Mouse (Mus musculus) stomach, embryonic 14.5 days (tissue): ENCODE measurements around the gene Pogz. TPM values are rescaled to one million over a fixed set of nuclear protein-coding genes. Genes with fewer than 3 reads are reported as not detected.

Experiments used
- ATAC-seq: fragments of 200-750 bp; cut with Nextera tagmentation; 2 replicates; pipeline ENCODE4 v1.8.0; 2017; ENCODE audit warnings: low read depth, moderate TSS enrichment; ENCODE audit not compliant: insufficient number of reproducible peaks, insufficient read depth, low FRiP score
- H3K27ac ChIP-seq: fragments of 300-500 bp; sonication (generic); 2 replicates; pipeline ENCODE4 v1.5.1; 2014; ENCODE audit warnings: mild to moderate bottlenecking, low read length, moderate library complexity, mixed read lengths
- H3K27me3 ChIP-seq: fragments of 300-500 bp; sonication (generic); 2 replicates; pipeline ENCODE4 v1.6.1; 2014; ENCODE audit warnings: low read length, control low read depth, mixed read lengths; ENCODE audit not compliant: control insufficient read depth, insufficient read depth
- H3K36me3 ChIP-seq: fragments of 300-500 bp; sonication (generic); 2 replicates; pipeline ENCODE4 v1.6.1; 2014; ENCODE audit warnings: mild to moderate bottlenecking, control low read depth, low read length, moderate library complexity, mixed read lengths; ENCODE audit not compliant: control insufficient read depth, insufficient read depth
- H3K4me1 ChIP-seq: fragments of 300-500 bp; sonication (generic); 2 replicates; pipeline ENCODE4 v1.6.1; 2014; ENCODE audit warnings: low read length, control low read depth, mixed read lengths; ENCODE audit not compliant: control insufficient read depth, insufficient read depth
- H3K4me2 ChIP-seq: fragments of 300-500 bp; sonication (generic); replicated peaks from 2 replicates; pipeline ENCODE4 v1.6.1; 2014; ENCODE audit warnings: low read depth, low read length, control low read depth
- H3K4me3 ChIP-seq: fragments of 300-500 bp; sonication (generic); 2 replicates; pipeline ENCODE4 v1.5.1; 2014; ENCODE audit warnings: low read depth, low read length, control low read depth
- H3K9ac ChIP-seq: fragments of 300-500 bp; sonication (generic); replicated peaks from 2 replicates; pipeline ENCODE4 v1.6.1; 2014; ENCODE audit warnings: low read depth, mild to moderate bottlenecking, control low read depth, low read length, moderate library complexity, mixed read lengths
- H3K9me3 ChIP-seq: fragments of 300-500 bp; sonication (generic); 2 replicates; pipeline ENCODE4 v1.6.1; 2016; ENCODE audit warnings: low read depth, low read length, control low read depth; ENCODE audit not compliant: control insufficient read depth
- WGBS: fragments of 180-500 bp; shearing (Covaris S2); extraction: QIAGEN DNeasy Blood & Tissue Kit; methylation state at CpG from one replicate; pipeline ENCODE4 v1.1.7; 2014; 5-methylcytosine and 5-hydroxymethylcytosine counted together
- polyA plus RNA-seq: library from polyadenylated mRNA; unstranded; fragments of >200 nt; fragmentation: Nextera tagmentation; extraction: Ambion mirVana; gene quantifications from 2 replicates; pipeline ENCODE4 v1.2.1, GENCODE M21; 2014

Gene Pogz
- polyA plus RNA-seq, 1 experiment from 2014 or later: 25.5 TPM

DNA sequence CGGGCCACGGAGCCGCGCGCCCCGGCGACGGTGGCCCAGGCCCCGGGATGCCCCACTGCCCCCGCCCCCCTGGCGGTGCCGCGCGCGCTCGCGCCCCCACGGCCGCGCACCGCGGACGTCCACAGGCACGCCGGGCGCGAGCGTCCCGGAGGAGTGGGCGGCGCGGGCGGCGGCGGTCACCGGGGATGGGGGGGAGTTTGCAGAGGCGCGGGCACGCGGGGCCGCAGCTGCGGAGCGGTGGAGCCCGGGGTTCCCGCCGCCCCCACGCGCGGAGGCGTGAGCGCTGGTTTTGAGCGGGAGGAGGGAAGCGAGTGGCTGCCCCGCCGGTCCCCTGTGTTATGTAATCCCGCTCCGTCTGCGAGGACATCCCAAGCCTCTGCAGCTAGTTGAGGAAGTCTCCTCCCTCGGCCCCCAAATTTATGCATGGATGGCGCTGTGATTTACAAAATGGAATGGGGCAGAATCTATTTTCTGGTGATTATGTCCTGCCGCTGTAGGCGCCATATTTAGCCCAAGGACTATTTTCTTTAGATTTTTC lies 661 bp downstream of the Pogz start:
- WGBS: under 1% methylated on average over 51 of the region's 62 CpGs
- Histone ChIP-seq H3K27me3 (no peaks in the 10 kb centered on the region), H3K27ac (peak overlapping the region; percentile 97), H3K9ac (peak overlapping the region; percentile 72), H3K4me2 (peak overlapping the region; percentile 55), H3K4me1 (0 out of 2 replicates have a peak, but pooled peaks cover 6% of the 10 kb centered on the region), H3K9me3 (no peaks in the 10 kb centered on the region), H3K36me3 (no peaks in the 10 kb centered on the region), H3K4me3 (peak overlapping the region; percentile 49)
- peak; percentile 73 for ATAC-seq

DNA sequence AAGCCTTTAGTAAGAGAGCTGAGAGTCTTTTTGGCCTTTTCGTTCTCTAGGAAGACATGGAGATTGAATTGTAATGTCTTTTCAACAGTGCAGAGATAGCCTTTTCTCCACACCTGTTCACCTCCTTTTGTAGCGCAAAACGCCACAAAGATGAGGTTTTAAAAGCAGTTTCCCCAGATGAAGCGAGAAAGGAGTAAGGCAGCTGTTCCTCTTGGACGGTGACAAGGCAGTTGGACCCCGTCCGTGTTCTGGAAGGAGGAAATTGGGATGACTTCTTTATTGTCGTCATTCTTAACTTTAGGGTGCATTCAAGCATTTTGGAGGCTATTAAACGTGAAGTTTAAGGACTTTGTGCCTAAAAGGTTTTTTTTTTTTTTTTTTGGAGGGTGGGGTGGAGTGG lies 1.3 kb downstream of the Pogz start:
- ATAC-seq: no peak
- WGBS: 11% methylated on average over 9 of the region's 9 CpGs
- Histone ChIP-seq H3K9me3 (no peaks in the 10 kb centered on the region), H3K4me2 (peak overlapping the region; percentile 55), H3K27ac (peak overlapping the region; percentile 97), H3K27me3 (no peaks in the 10 kb centered on the region), H3K4me1 (0 out of 2 replicates have a peak, but pooled peaks cover 6% of the 10 kb centered on the region), H3K36me3 (no peaks in the 10 kb centered on the region), H3K4me3 (peak overlapping the region; percentile 49), H3K9ac (peak overlapping the region; percentile 72)

DNA sequence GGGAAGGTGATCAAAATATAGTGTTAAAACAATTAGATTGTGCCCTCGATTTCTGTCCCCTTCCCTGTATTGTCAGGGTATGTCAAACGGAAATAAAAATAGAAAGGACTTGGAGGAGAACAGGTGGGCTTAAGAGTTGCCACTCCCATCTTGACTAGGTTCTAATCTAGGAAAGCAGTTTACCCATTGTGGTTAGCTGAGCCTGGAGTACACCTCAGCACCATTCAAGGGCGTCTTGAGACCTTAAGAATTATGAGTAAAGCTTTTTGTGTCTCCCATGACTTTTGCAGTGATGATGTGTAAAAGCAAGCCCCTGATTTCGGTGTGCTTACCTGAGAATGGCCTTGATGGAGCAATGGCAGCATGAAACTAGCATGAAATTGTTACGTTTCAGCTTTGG lies 1.7 kb downstream of the Pogz start:
- Histone ChIP-seq H3K36me3 (no peaks in the 10 kb centered on the region), H3K4me2 (peak overlapping the region; percentile 55), H3K9ac (no peak overlapping the region), H3K27me3 (no peaks in the 10 kb centered on the region), H3K27ac (peak overlapping the region; percentile 97; the same call in 1 of the 2 replicates), H3K4me3 (peak overlapping the region; percentile 49; the same call in 1 of the 2 replicates), H3K4me1 (0 out of 2 replicates have a peak, but pooled peaks cover 6% of the 10 kb centered on the region), H3K9me3 (no peaks in the 10 kb centered on the region)
- WGBS: 68% methylated on average over 5 of the region's 5 CpGs
- ATAC-seq: no peak

DNA sequence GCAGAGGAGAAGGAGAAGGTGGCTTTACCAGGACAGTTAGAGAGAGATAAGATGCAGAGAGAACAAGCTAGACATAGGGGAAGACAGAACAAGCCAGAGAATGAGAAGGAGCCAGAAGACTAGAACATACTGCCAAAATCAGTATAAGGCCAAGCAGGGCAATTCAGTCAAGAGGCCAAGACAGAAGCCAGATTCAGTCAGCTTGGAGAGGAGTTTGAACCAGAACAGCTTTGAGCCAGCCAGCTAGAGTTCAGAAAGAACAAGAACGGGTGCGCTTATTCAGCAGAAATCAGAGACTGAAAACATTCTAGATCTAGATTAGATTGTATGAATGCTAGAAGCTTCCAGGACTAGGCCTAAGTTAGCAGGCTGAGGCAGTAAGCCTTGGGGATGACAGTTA lies 10.0 kb downstream of the Pogz start:
- Histone ChIP-seq H3K27ac (no peak overlapping the region), H3K27me3 (no peaks in the 10 kb centered on the region), H3K4me3 (no peak overlapping the region), H3K9ac (no peak overlapping the region), H3K9me3 (no peaks in the 10 kb centered on the region), H3K4me1 (no peaks in the 10 kb centered on the region), H3K36me3 (no peaks in the 10 kb centered on the region), H3K4me2 (no peak overlapping the region)
- WGBS: 90% methylated on average over 2 of the region's 2 CpGs
- ATAC-seq: no peak

DNA sequence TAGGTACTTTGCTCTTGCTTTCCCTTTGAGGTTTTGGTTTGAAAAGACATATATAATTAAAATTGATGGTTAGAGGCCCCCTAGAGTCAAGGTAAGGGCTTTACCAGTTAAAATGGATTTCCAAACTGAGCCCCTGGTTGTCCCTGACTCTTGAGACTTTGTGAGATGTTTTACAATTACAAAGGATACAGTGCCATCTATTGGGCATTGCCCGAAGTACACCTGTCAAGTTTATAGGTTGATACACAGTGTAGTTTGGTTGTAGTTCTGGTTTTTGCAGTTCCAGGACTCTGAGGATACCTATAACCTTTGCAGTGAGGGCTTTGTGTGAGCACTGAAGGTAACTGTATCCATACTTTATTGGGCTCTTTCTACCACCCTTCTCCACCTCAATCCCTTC lies 12.0 kb downstream of the Pogz start:
- Histone ChIP-seq H3K27ac (no peak overlapping the region), H3K9ac (no peak overlapping the region), H3K4me2 (no peak overlapping the region), H3K27me3 (no peaks in the 10 kb centered on the region), H3K4me3 (no peak overlapping the region), H3K4me1 (no peaks in the 10 kb centered on the region), H3K9me3 (no peaks in the 10 kb centered on the region), H3K36me3 (peaks cover 6% of the 10 kb centered on the region)
- peak; percentile 14; the same call in 1 of the 2 replicates for ATAC-seq
- 14% methylated on average over 1 of the region's 1 CpGs for WGBS

DNA sequence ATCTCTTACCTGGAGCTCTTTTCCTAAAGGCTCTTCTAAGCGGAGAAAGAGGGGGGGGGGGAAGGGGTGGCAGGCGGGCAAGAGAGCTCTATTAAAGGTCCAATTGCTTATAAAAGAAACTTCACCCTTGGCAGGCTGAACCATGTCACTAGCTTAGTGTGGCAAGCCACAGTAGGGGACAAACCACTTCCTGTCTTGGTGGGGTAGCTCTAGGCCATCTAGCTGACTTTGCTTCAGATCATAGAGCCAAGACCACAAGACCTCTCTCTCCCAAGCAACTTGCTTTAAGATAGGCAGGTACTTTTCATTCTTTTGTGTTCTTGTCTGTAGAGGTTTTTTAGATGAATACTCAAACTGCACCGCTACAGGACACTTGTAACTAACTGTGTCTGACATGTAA lies 14.4 kb downstream of the Pogz start:
- 78% methylated on average over 3 of the region's 3 CpGs for WGBS
- ATAC-seq: no peak
- H3K4me1 ChIP-seq: no peaks in the 10 kb centered on the region
- no peak overlapping the region for H3K4me3 ChIP-seq
- H3K4me2 ChIP-seq: no peak overlapping the region
- no peaks in the 10 kb centered on the region for H3K9me3 ChIP-seq
- H3K9ac ChIP-seq: no peak overlapping the region
- no peak overlapping the region for H3K27ac ChIP-seq
- H3K36me3 ChIP-seq: peaks cover 22% of the 10 kb centered on the region
- no peaks in the 10 kb centered on the region for H3K27me3 ChIP-seq

DNA sequence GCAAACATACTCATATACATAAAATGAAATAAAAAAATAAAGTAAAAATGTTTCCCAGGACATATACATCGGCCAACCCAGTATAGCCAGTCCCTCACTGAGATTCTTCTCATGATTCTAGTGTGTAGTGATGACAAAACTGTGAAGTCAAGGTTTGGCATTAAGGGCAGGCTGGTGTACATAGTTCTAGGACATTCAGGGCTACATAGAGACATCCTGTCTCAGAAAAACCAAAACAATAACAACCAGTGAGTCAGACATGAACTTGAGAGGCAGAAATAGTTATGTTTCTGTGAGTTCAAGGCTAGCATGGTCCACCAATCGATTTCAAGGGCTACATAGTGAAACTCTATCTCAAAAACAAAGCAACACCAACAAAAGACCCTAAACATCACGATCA lies 14.8 kb downstream of the Pogz start:
- Histone ChIP-seq H3K27ac (no peak overlapping the region), H3K4me3 (no peak overlapping the region), H3K9me3 (no peaks in the 10 kb centered on the region), H3K27me3 (no peaks in the 10 kb centered on the region), H3K4me1 (no peaks in the 10 kb centered on the region), H3K9ac (no peak overlapping the region), H3K4me2 (no peak overlapping the region), H3K36me3 (peaks cover 22% of the 10 kb centered on the region)
- WGBS: 86% methylated on average over 3 of the region's 3 CpGs
- no peak for ATAC-seq

DNA sequence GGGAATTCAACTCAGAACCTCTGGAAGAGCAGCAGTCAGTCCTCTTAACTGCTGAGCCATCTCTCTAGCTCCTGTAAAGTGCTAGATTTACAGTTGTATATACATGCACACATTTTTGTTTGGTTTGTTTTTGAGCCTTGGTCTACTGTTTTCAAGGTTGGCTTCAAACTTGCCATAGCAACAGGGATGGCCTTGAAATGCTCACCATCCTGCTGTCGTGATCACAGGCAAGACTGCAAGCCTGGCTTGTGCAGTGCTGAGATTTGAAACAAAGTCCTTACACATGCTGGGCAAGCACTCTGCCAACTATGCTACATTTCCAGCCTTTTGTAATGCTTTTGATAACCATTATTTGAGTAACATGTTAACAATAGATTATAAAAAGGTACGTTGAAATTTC lies 22.1 kb downstream of the Pogz start:
- Histone ChIP-seq H3K4me1 (no peaks in the 10 kb centered on the region), H3K9ac (no peak overlapping the region), H3K36me3 (peaks cover 55% of the 10 kb centered on the region), H3K4me3 (no peak overlapping the region), H3K9me3 (no peaks in the 10 kb centered on the region), H3K27me3 (no peaks in the 10 kb centered on the region), H3K27ac (no peak overlapping the region), H3K4me2 (no peak overlapping the region)
- WGBS: 82% methylated on average over 2 of the region's 2 CpGs
- ATAC-seq: no peak

GRCm38 (mm10) chr3:94869011-94869410 lies 31.6 kb downstream of the Pogz start:
- Histone ChIP-seq H3K4me3 (no peak overlapping the region), H3K9ac (no peak overlapping the region), H3K9me3 (no peaks in the 10 kb centered on the region), H3K4me1 (no peaks in the 10 kb centered on the region), H3K27ac (no peak overlapping the region), H3K4me2 (no peak overlapping the region), H3K27me3 (no peaks in the 10 kb centered on the region), H3K36me3 (peaks cover 59% of the 10 kb centered on the region)
- 88% methylated on average over 3 of the region's 3 CpGs for WGBS
- ATAC-seq: no peak
